Mouse (Mus musculus) lung, adult 10 weeks (tissue): ENCODE results near the gene Tmem126a. TPM values are rescaled to one million over a fixed set of nuclear protein-coding genes. Genes with fewer than 3 reads are reported as not detected.

Experiments
- polyA plus RNA-seq: library from polyadenylated mRNA; stranded (reverse); fragments of 350-450 nt; fragmentation: Illumina TruSeq; extraction: RNeasy Lipid Tissue Mini Kit (QIAGEN cat#74804); gene quantifications from one replicate; pipeline ENCODE4 v1.2.3, GENCODE M21; 2014; ENCODE audit warnings: low read depth, low replicate concordance; ENCODE audit not compliant: insufficient read depth

Gene Tmem126a
- 42.9 TPM for polyA plus RNA-seq

DNA sequence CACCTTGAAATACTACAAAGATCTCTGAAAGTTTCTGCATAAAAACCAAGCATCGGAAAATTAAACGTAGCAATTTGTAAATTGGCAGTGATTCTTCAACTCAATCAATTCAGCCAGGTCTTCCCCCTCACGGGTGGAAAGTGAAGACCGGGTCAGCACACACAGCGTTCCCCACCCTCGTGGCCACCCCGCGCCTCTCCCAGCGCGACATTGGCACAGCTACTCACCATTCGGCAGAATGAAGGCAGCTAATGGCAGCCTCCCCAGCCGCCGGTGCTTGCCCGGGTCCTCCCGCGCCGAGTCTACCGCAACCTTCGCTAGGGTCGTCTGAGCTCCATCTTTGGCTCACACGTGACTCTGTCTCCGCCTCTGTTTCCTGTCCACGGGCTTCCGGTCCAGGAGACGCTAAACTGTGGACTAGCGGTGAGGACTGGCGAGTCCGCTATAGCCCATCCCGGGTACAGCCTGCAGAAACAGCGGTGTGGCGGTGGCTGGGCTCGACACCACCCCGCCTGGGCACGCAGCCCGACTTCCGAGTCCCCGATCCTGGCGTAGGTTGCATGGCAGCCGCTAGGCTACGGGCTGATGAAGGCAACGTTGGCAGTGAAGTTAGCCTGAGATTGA lies at the start of gene Tmem126a:
Gene Tmem126a, minus strand, starts transcription at position 385 of the 624 bp plus-strand sequence.

DNA sequence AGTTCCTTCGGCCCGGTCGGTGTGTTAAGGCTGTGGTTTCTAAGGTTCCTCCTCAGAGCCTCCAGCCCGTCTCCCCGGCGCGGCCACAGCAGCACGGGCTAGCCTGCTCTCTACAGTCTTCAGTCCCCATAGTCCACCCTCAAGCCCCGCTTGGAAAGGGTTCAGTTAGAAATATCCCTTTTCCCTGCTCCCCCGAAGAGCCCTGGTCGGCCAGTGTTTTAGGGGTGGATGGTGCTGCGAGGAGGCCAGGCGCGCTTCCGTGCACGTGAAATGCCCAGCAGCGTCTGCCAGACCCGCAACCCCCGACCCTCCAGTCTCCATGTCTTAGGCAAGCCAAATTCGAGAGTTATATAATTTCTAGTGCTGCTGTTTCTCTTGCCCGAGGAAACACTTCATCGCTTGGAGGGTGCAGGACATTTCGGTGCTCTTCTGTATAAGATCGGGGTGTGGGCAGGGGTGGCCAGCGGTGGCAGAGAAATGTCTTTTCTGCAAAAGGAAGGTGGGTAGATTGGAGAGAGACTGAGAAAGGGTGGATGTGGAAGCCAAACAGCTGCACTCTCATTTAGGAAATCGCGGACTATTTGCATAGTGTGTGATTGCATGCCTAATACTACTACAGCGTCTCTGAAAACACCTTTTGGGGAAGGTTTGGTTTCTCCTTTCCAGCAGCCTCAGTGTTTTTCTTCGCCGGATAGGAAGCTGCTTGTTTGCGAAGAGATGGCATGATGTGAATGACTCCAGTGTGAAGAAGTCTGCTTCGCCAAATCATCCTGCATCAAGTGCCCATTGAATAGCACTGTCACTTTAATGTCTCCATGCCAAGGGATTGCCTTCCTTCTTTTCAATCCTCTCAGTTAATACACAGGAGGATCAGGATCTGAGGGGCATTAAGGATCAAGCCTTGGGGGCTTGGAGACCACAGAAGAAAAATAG lies 19.6 kb upstream of the Tmem126a start, which contains the start of gene Dlg2:
Gene Dlg2, plus strand, starts transcription at position 360 of the 933 bp plus-strand sequence.

DNA sequence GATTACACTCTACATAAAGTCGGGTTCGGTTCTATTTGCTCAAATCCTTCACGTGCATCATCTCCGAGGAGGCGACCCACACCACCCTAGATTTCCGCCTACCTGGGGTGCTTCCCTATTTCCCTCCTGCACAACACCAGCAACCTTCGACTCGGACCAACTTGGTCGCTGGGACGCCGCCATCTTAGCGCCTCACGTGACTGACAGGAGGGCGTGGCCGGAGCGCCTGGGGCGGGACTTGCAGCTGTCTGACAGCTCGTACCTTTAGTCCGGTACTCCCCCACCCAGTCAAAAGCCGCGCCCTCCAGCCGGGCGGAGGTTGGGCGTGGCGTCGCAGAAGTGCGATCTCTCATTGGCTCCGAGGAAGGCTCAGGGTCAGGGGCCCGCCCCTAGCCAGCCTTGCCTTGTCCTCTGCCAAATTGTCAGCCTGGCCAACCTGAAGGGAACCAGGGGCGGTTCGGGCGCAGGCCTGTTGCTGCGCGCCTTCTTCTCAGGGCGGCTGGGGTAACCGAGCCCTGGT lies 18.8 kb upstream of the Tmem126a start, which contains the start of gene Tmem126b:
Gene Tmem126b, minus strand, starts transcription at position 209 of the 520 bp plus-strand sequence.

DNA sequence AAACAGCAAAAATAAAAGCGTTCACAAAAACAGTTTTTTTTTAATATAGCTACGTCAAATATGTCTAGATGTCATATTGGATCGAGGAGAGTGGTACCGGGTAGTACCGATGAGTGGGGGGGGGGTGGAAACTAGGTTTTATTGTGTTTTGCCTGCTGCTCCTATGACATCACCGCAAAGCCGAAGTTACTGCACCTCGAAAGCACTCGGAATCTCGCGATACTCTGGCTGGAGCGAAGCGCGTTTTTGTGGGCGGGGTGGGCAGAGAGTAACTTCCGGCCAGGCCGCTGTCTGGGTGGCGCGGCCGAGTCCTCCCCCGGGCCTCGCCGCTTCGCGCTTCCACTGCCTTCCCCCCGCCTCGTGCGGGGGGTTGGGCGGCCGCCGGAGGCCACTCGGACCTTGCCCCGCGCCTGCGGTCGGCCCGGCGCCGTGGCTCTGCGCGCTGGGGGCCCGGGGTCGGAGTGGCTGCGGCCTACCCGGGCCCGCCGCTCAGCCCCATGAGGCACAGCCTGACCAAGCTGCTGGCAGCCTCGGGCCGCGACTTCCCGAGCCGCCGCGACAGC lies 14.4 kb downstream of the Tmem126a start, which contains the start of gene Crebzf:
Gene Crebzf, plus strand, starts transcription at position 212 of the 563 bp plus-strand sequence.

DNA sequence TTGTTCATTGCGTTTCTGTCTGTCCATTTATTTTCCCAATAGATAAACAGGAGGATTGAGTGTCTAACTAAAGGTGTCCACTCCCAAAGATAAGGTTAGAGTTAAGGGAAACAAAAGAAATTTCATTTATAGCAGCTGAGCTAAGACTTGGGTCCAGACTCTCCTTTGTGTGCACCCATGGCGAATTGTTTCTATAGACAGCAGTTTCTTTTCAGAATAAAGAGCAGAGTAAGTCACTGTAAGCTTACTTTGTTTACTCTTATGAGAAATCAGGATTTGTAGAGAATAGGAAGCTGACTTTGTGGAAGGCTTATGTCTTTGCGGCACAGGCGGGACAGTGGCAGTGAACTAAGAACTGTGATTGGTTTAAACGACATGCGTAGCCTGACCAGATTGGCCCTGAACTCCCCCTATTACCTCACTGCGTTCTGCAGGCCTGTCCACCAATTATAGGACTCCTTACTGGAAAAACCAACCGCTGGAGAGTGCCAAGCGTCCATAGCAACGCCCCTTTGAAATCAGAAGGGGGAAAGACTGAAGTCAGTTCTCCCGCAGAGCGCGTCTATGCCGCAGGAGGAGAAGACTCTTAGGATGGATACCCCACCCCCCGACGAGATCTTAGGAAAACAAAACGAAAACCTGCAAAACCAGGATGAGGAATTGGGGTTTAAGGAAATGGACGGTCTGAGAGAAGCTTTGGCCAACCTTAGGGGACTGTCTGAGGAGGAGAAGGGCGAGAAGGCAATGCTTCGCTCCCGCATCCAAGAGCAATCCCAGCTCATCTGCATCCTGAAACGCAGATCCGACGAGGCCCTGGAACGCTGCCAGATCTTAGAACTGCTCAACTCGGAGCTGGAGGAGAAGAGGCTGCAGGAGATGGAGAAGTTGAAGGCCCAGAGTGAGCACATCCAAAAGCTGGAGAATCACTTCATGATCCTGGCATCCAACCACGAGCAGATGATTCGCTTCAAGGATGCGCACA lies 30.7 kb downstream of the Tmem126a start, which contains the start of gene Ccdc89:
Gene Ccdc89, plus strand, starts transcription at position 558 of the 982 bp plus-strand sequence.

Other genes with a start within 250 kb of the Tmem126a start
- gene Ccdc83, start 191.5 kb downstream of the Tmem126a start, polyA plus RNA-seq = 0.56 TPM
- gene Sytl2, start 155.0 kb downstream of the Tmem126a start, polyA plus RNA-seq = 12.1 TPM
- gene Ccdc89, start 30.7 kb downstream of the Tmem126a start, polyA plus RNA-seq = 0.75 TPM
- gene Crebzf, start 14.5 kb downstream of the Tmem126a start, polyA plus RNA-seq = 31.9 TPM
- gene Tmem126b, start 18.8 kb upstream of the Tmem126a start, polyA plus RNA-seq = 17.0 TPM
- 0.48 TPM for gene Dlg2, start 19.4 kb upstream of the Tmem126a start, polyA plus RNA-seq